Mouse (Mus musculus): ENCODE measurements around the gene a.
"Not testable (repeated sequence)": the region's sequence is repeated elsewhere in the genome, so short reads cannot be mapped to it uniquely, and the experiment has no call there.

a gene

GRCm38 (mm10) chr2:155052681-155053080 lies 261.5 kb downstream of the a start:
- DNase-seq (ENCODE audit: low spot score in 2 of 2) = no peak

GRCm38 (mm10) chr2:155053512-155053911 lies 262.3 kb downstream of the a start:
- DNase-seq (ENCODE audit: low spot score in 2 of 2) = not testable (repeated sequence)

- DNase-seq (ENCODE audit: low spot score in 2 of 2) = no peak
Measured at GRCm38 (mm10) chr2:155054672-155055071, 263.5 kb downstream of the a start.

GRCm38 (mm10) chr2:155056076-155056578 lies 264.9 kb downstream of the a start:
- DNase-seq (ENCODE audit: low spot score in 2 of 2) = no peak

- DNase-seq (ENCODE audit: low spot score in 2 of 2) = no peak
Measured at GRCm38 (mm10) chr2:155057361-155057760, 266.2 kb downstream of the a start.

- no peak for DNase-seq (ENCODE audit: low spot score in 2 of 2)
Measured at GRCm38 (mm10) chr2:155071027-155071426, 279.8 kb downstream of the a start.

- DNase-seq (ENCODE audit: low spot score in 2 of 2) = no peak
Measured at GRCm38 (mm10) chr2:155072353-155073145, 281.3 kb downstream of the a start.

- no peak for DNase-seq (ENCODE audit: low spot score in 2 of 2)
Measured at GRCm38 (mm10) chr2:155073347-155073746, 282.1 kb downstream of the a start.

- DNase-seq (ENCODE audit: low spot score in 2 of 2) = peak; percentile 91 to 94
Measured at GRCm38 (mm10) chr2:155073978-155074765, 283.0 kb downstream of the a start, which contains the start of gene Ahcy. Ahcy (minus strand) TSS chr2:155074497.

GRCm38 (mm10) chr2:155074766-155075330 lies 283.6 kb downstream of the a start:
- DNase-seq (ENCODE audit: low spot score in 2 of 2) = no peak

- DNase-seq (ENCODE audit: low spot score in 2 of 2) = no peak
Measured at GRCm38 (mm10) chr2:155075649-155076048, 284.4 kb downstream of the a start.

GRCm38 (mm10) chr2:155079500-155080178 lies 288.4 kb downstream of the a start:
- DNase-seq (ENCODE audit: low spot score in 2 of 2) = no peak

GRCm38 (mm10) chr2:155080179-155080530 lies 289.0 kb downstream of the a start:
- DNase-seq (ENCODE audit: low spot score in 2 of 2) = no peak

- DNase-seq (ENCODE audit: low spot score in 2 of 2) = no peak
Measured at GRCm38 (mm10) chr2:155081056-155081455, 289.9 kb downstream of the a start.

GRCm38 (mm10) chr2:155082121-155082803 lies 291.1 kb downstream of the a start:
- DNase-seq (ENCODE audit: low spot score in 2 of 2) = peak; percentile 62 to 66

GRCm38 (mm10) chr2:155084546-155084945 lies 293.3 kb downstream of the a start:
- DNase-seq (ENCODE audit: low spot score in 2 of 2) = no peak

GRCm38 (mm10) chr2:155086328-155086727 lies 295.1 kb downstream of the a start:
- no peak for DNase-seq (ENCODE audit: low spot score in 2 of 2)

GRCm38 (mm10) chr2:155088264-155088663 lies 297.1 kb downstream of the a start:
- no peak for DNase-seq (ENCODE audit: low spot score in 2 of 2)

GRCm38 (mm10) chr2:155090909-155091742 lies 299.9 kb downstream of the a start:
- no peak for DNase-seq (ENCODE audit: low spot score in 2 of 2)

GRCm38 (mm10) chr2:155091743-155092075 lies 300.5 kb downstream of the a start:
- no peak for DNase-seq (ENCODE audit: low spot score in 2 of 2)
